Mouse (Mus musculus) CD4-positive, CD25-positive, alpha-beta regulatory T cell, adult 4 months (primary cell): ENCODE data around the gene Adad2. TPM values are rescaled to one million over a fixed set of nuclear protein-coding genes. Genes with fewer than 3 reads are reported as not detected.

ENCODE experiments used
- ATAC-seq: one replicate; pipeline ENCODE4 v1.8.0; 2017
- polyA plus RNA-seq, 2 experiments: library from polyadenylated mRNA; unstranded; fragments of 100-300 nt; shearing (Covaris generic); gene quantifications; one replicate each; pipeline ENCODE4 v1.2.1; 2017

Adad2 gene
- polyA plus RNA-seq, 2 experiments from 2014 or later = not detected

- ATAC-seq = no peak
These were observed 31.9 kb downstream of the Adad2 start for GRCm38 (mm10) chr8:119644429-119644960.

GRCm38 (mm10) chr8:119644981-119645597, 32.5 kb downstream of the Adad2 start:
- no peak for ATAC-seq

- no peak for ATAC-seq
These were observed 33.6 kb downstream of the Adad2 start for GRCm38 (mm10) chr8:119646197-119646596.

GRCm38 (mm10) chr8:119646846-119647245, 34.3 kb downstream of the Adad2 start:
- ATAC-seq = no peak

- ATAC-seq = no peak
These were observed 38.8 kb downstream of the Adad2 start for GRCm38 (mm10) chr8:119651324-119651723.

- ATAC-seq = no peak
These were observed 44.3 kb downstream of the Adad2 start for GRCm38 (mm10) chr8:119656709-119657464.

GRCm38 (mm10) chr8:119661081-119661480, 48.5 kb downstream of the Adad2 start:
- no peak for ATAC-seq

GRCm38 (mm10) chr8:119661892-119662291, 49.3 kb downstream of the Adad2 start:
- ATAC-seq = no peak

GRCm38 (mm10) chr8:119663440-119663839, 50.9 kb downstream of the Adad2 start:
- no peak for ATAC-seq

- ATAC-seq = no peak
These were observed 52.7 kb downstream of the Adad2 start for GRCm38 (mm10) chr8:119665270-119665669.

Other genes with a start within 250 kb of the Adad2 start
- gene Mlycd, start 217.9 kb upstream of the Adad2 start, polyA plus RNA-seq = 1 to 10 TPM; 4.5 to 5.6 TPM
- gene Osgin1, start 178.6 kb upstream of the Adad2 start, polyA plus RNA-seq = 10 to 100 TPM; 16.7 to 26.0 TPM
- gene Necab2, start 166.0 kb upstream of the Adad2 start, polyA plus RNA-seq = not detected
- gene Slc38a8, start 111.0 kb upstream of the Adad2 start, polyA plus RNA-seq = not detected
- gene Mbtps1, start 54.0 kb upstream of the Adad2 start, polyA plus RNA-seq = 10 to 100 TPM; 45.9 to 90.2 TPM
- gene Hsdl1, start 37.6 kb upstream of the Adad2 start, polyA plus RNA-seq = 10 to 100 TPM; 68.3 to 83.5 TPM
- gene Dnaaf1, start 37.5 kb upstream of the Adad2 start, polyA plus RNA-seq = not detected
- 10 to 100 TPM; 13.3 to 17.1 TPM for gene Taf1c, start 7.5 kb upstream of the Adad2 start, polyA plus RNA-seq
- gene Kcng4, start 22.9 kb downstream of the Adad2 start, polyA plus RNA-seq = not detected
- not detected for gene Wfdc1, start 53.6 kb downstream of the Adad2 start, polyA plus RNA-seq
- gene Atp2c2, start 87.3 kb downstream of the Adad2 start, polyA plus RNA-seq = under 1 TPM in 1 of 2 experiments, not detected in 1; 0.18 TPM
- gene Tldc1, start 165.7 kb downstream of the Adad2 start, polyA plus RNA-seq = 10 to 100 TPM in 1 of 2 experiments, 1 to 10 TPM in 1; 6.5 to 14.3 TPM
- gene Cotl1, start 227.8 kb downstream of the Adad2 start, polyA plus RNA-seq = 100 to 1,000 TPM; 131 to 191 TPM
- gene Klhl36, start 249.5 kb downstream of the Adad2 start, polyA plus RNA-seq = 10 to 100 TPM in 1 of 2 experiments, 1 to 10 TPM in 1; 6.2 to 11.6 TPM